Comparison of ENCODE assay signal across 7 mouse cellular contexts in the genomic region with DNA sequence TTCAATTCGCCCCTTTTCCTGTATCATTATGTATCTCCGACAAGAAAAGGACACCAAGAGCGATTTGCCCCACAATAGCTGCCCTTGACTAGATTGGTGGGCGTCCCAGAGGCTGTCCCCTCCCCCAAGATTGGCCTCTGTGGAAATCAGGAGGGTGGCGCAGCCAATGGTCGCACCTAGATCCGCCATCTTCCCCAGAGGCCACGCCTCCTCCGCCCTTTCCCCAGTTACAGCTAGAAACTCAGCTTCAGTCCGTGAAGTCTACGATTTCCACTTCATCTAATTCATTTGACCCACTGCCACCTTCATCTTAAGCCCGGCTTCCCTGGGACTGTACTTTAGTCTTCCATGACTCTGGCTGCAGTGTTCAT. TPM values are rescaled to one million over a fixed set of nuclear protein-coding genes. Genes with fewer than 3 reads are reported as not detected.
DNase-seq lines count a peak whose midpoint lies in the region; ATAC-seq lines count a peak whose summit lies in the region.

No protein-coding gene starts in this region.

- H3K27me3 ChIP-seq in hindbrain, embryonic 12.5 days: no peaks in the 10 kb centered on the region
- no peaks in the 10 kb centered on the region for H3K27me3 ChIP-seq in liver, embryonic 12.5 days (replicated peaks)

- H3K4me1 ChIP-seq in hindbrain, embryonic 12.5 days: no peaks in the 10 kb centered on the region
- H3K4me1 ChIP-seq in liver, embryonic 12.5 days: peaks cover 41% of the 10 kb centered on the region

- 0 out of 2 replicates have a peak overlapping the region, but pooled peaks have one; percentile 6 for H3K4me3 ChIP-seq in hindbrain, embryonic 12.5 days
- H3K4me3 ChIP-seq in liver, embryonic 12.5 days: peak overlapping the region; percentile 52

- H3K27ac ChIP-seq in hindbrain, embryonic 12.5 days: no peak overlapping the region
- H3K27ac ChIP-seq in liver, embryonic 12.5 days: peak overlapping the region; percentile 66

- 1% methylated on average over 12 of the region's 12 CpGs for WGBS in hindbrain, embryonic 12.5 days
- WGBS in liver, embryonic 12.5 days (ENCODE audit: insufficient replicate concordance): 5% methylated on average over 12 of the region's 12 CpGs

- no peaks in the 10 kb centered on the region for H3K9me3 ChIP-seq in hindbrain, embryonic 12.5 days (replicated peaks)
- H3K9me3 ChIP-seq in liver, embryonic 12.5 days (replicated peaks): no peaks in the 10 kb centered on the region

- H3K4me2 ChIP-seq in hindbrain, embryonic 12.5 days (replicated peaks): peak overlapping the region; percentile 35
- peak overlapping the region; percentile 77 for H3K4me2 ChIP-seq in liver, embryonic 12.5 days

- peak; percentile 68 for DNase-seq in thymus, postnatal 0 days (ENCODE audit: low spot score)
- no peak for DNase-seq in thymus, postnatal 10 days (ENCODE audit: low spot score in 2 of 2)
- DNase-seq in embryo, embryonic 10 days (ENCODE audit: low spot score): peak; percentile 88
- DNase-seq in natural killer cell, adult 2 months (ENCODE audit: low spot score in 2 of 2): peak; percentile 29 to 31
- DNase-seq in left cerebral cortex, adult 9 months (ENCODE audit: low spot score in 2 of 2): no peak

- no peaks in the 10 kb centered on the region for H3K36me3 ChIP-seq in hindbrain, embryonic 12.5 days
- H3K36me3 ChIP-seq in liver, embryonic 12.5 days: no peaks in the 10 kb centered on the region

- ATAC-seq in hindbrain, embryonic 12.5 days (ENCODE audit: low FRiP score): no peak; the same call in 1 of the 2 replicates
- ATAC-seq in liver, embryonic 12.5 days: peak; percentile 45; the same call in 1 of the 2 replicates

- H3K9ac ChIP-seq in hindbrain, embryonic 12.5 days: 0 out of 2 replicates have a peak overlapping the region, but pooled peaks have one; percentile 10
- peak overlapping the region; percentile 39; the same call in 1 of the 2 replicates for H3K9ac ChIP-seq in liver, embryonic 12.5 days

RNA-seq across cellular contexts. Expression of a gene that starts 14.0 kb away (rescaled TPM):
- 226 and 233 TPM in 2 replicates for polyA plus RNA-seq in thymus, postnatal 0 days (2015; fragmentation: Nextera tagmentation; extraction: Ambion mirVana)
- polyA plus RNA-seq in hindbrain, embryonic 12.5 days (2016; fragmentation: Nextera tagmentation; extraction: Ambion mirVana): 232 and 233 TPM in 2 replicates
- polyA plus RNA-seq in liver, embryonic 12.5 days (2016; fragmentation: Nextera tagmentation; extraction: Ambion mirVana): 156 and 159 TPM in 2 replicates

RNA-seq across cellular contexts. Expression of a gene that starts 49.6 kb away (rescaled TPM):
- polyA plus RNA-seq in thymus, postnatal 0 days (2015; fragmentation: Nextera tagmentation; extraction: Ambion mirVana): 85.6 and 89.6 TPM in 2 replicates
- polyA plus RNA-seq in hindbrain, embryonic 12.5 days (2016; fragmentation: Nextera tagmentation; extraction: Ambion mirVana): 172 and 178 TPM in 2 replicates
- polyA plus RNA-seq in liver, embryonic 12.5 days (2016; fragmentation: Nextera tagmentation; extraction: Ambion mirVana): 72.5 and 76.4 TPM in 2 replicates

Comparison
In these comparisons a context has a peak if more than half of its experiments do, and no peak if none do; other contexts are left out.
1. DNase-seq: peak in thymus, postnatal 0 days (single experiment), embryo, embryonic 10 days (single experiment) and natural killer cell, adult 2 months (2 of 2); none in thymus, postnatal 10 days (0 of 2) and left cerebral cortex, adult 9 months (0 of 2).